Mouse (Mus musculus): ENCODE data around the gene Cdon. TPM values are rescaled to one million over a fixed set of nuclear protein-coding genes. Genes with fewer than 3 reads are reported as not detected.

Gene Cdon
- total RNA-seq, 2 experiments from 2014 or later, result 17.7 to 21.7 TPM

DNA sequence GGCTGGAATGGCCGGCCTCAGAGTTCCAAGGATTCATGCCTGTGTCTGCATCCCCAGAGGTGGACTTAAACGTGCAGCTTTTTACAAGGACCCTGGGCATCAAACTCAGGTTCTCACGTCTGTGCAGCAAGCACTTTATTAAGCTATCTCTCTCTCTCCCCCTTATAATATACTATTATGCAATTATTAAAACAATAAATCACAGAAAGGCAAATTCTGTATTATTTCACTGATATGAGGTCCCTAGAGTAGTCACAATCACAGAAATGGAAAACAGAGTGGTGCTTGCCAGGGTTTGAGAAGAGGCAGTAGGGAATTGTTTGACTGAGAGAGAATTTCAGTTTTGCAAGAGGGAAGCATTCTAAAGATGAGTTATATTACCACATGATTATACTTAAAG lies 108.2 kb downstream of the Cdon start:
- intact Hi-C loops (cut with DNase I; ENCODE audit: low total_unique reads), result no loop called here
- DNase-seq, result no peak

DNA sequence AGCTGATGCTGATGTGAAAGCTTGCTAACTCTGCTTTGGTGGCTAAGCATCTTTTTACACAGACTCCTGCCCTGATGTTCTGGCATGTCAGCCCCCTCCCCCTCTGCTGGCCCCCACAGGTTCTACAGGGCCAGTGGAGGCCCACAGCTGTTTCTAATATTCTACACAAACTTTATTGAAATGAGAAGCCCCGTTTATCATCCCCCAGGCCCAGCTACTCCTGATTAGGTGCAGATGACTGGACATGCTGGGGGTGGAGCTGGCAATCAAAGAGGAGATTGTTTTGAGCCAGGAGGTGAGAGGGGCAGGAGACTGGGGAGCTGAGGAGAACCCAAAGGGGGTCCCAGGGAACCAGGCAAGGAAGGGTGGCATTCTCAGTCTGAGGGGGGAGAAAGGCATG lies 108.9 kb downstream of the Cdon start:
- intact Hi-C loops (cut with DNase I; ENCODE audit: low total_unique reads), result no loop called here
- DNase-seq, result no peak

DNA sequence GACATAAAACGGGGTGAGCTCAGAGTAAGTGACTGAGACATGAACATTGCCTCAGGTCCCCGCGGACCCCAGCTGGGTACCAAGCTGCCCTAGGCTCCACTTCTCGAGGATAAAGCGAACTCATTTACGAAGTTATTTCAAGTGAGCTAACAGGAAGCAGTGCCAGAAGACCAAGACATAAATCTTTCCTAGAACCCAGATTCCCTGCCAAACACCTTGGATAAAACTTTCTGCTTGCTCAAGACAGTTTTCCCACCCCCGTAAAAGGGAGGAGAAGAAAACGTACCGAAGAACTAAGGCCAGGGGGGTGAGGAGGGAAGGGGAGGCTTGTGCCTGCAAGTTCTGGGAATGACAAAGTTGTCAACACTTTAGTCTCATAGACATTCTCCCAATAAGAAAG lies 112.3 kb downstream of the Cdon start:
- DNase-seq, result no peak
- intact Hi-C loops (cut with DNase I; ENCODE audit: low total_unique reads), result no loop called here

DNA sequence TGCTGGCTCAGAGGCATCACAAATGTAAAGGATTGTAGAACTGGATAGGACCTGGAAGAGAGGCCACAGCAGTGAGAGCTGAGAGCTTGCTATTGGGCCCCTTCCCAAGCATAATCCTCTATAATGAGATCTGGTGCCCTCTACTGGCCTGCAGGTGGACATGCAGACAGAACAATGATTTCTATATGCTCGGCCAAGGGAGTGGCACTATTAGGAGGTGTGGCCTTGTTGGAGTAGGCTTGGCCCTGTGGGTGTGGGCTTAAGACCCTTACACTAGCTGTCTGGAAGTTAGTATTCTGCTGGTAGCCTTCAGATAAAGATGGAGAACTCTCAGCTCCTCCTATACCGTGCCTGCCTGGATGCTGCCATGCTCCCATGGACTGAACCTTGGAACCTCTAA lies 114.2 kb downstream of the Cdon start:
- intact Hi-C loops (cut with DNase I; ENCODE audit: low total_unique reads), result loop anchor here (5.0 kb wide), 1 partner anchor 253 kb away; no protein-coding TSS in a partner anchor
- no peak for DNase-seq

DNA sequence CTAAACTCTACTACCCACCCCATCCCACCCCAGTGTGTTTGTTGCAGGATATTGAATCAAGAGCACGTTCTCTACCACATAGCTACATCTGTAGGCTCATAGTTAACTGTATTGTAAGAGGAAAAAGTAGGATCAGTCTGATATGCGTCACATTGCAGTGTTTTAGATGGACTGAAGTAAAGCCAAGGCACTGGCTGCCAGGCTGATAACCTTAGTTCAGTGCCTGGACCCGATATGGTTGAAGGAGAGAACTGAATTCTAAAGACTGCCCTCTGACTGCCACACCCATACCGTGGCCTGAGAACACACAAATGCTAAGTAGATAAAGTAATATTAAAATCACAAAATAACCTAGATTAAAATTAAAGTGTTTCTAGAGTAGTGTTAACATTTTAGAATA lies 114.9 kb downstream of the Cdon start:
- DNase-seq, result no peak
- intact Hi-C loops (cut with DNase I; ENCODE audit: low total_unique reads), result loop anchor here (5.0 kb wide), 1 partner anchor 254 kb away; no protein-coding TSS in a partner anchor

DNA sequence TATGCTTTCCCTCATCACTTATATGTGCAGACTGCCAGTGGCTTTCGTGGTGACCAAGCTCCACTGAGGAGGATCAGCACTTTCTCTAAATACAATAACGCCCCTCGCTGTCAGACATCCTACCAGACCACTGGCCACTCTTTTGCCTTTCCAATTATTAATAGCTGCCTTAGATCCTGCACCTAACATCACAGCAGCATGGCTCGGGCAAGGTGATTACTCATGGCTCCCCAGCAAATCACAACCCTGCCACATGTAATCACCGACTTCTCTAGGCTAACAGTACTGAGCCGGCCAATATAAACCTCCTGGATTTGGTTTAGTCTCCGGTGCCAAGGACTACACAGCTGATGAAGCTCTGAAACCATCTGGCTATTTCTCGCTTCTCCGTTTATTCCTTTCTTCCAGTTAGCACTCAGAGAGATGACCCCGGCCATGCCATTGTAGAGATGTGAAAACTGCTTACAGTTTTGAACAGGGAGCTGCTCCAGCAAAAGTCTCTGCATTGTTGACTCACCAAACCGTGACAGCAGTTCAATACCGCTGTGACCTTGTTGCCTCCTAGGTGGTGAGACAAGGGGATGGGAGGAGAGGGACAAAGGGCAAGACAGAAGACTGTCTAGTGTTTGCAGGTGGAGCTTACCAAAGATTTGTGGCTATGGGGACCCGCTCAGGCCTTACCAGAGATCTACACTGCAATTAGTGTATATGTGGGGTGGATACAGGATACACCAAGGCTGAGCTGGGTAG lies 118.2 kb downstream of the Cdon start:
- DNase-seq, result no peak

DNA sequence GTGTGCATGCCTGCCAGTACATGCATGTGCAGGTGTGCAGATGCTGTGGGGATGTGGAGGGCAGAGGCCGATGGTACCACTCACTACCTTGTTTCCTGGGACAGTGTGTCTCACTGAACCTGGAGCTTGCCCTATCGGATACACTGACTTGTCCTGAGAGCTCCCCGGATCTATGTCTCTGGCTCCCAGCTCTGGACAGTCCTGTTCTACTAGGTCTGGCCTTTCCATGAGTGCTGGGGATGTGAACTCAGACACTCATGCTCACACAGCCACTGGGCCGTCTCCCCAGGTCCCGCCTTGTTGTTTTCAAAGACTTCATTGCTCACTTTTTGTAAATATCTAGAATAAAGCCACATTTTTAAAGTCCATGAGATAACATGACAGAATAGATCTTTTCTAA lies 120.1 kb downstream of the Cdon start:
- DNase-seq, result no peak
- intact Hi-C loops (cut with DNase I; ENCODE audit: low total_unique reads), result no loop called here

More for the DNA sequence above, 118.2 kb downstream of the Cdon start:
- intact Hi-C loops (cut with DNase I; ENCODE audit: low total_unique reads), result loop anchor here (5.0 kb wide), 1 partner anchor 257 kb away; no protein-coding TSS in a partner anchor

DNA sequence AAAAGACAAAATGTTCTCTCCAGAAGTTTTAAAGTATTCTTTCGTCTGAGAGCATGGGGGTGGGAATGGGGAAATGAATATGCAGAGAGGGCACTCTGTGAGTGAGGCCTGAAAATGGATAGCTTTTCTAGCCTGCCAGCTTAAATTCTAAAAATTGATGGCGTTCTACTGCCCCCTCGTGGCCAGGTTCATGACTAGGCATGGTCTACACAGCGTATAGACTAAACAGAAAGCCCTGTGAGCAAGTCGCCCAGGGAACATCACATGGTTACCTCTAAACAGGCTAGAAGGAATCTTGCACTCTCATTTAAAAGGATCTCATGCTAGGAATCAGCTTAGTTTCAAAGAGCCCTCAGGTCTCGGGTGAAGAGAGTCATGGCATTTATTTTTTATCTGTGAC lies 120.6 kb downstream of the Cdon start:
- peak; percentile 81 for DNase-seq
- intact Hi-C loops (cut with DNase I; ENCODE audit: low total_unique reads), result no loop called here

DNA sequence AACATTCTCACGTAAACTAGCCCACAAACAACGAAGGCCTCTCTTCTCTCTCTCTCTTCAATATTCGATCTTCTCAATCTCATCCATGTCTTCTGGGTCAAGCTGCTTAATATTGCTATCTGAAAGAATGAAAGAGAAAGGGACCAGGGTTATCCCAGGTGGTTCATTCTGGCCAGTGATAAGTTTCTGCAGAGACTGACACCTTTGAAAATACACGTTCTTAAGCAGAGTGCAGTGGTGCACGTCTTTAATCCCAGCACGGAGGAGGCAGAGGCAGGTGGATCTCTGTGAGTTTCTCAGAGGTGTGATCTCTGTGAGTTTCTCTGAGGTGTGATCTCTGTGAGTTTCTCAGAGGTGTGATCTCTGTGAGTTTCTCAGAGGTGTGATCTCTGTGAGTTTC lies 121.0 kb downstream of the Cdon start:
- intact Hi-C loops (cut with DNase I; ENCODE audit: low total_unique reads), result no loop called here
- DNase-seq, result no peak

DNA sequence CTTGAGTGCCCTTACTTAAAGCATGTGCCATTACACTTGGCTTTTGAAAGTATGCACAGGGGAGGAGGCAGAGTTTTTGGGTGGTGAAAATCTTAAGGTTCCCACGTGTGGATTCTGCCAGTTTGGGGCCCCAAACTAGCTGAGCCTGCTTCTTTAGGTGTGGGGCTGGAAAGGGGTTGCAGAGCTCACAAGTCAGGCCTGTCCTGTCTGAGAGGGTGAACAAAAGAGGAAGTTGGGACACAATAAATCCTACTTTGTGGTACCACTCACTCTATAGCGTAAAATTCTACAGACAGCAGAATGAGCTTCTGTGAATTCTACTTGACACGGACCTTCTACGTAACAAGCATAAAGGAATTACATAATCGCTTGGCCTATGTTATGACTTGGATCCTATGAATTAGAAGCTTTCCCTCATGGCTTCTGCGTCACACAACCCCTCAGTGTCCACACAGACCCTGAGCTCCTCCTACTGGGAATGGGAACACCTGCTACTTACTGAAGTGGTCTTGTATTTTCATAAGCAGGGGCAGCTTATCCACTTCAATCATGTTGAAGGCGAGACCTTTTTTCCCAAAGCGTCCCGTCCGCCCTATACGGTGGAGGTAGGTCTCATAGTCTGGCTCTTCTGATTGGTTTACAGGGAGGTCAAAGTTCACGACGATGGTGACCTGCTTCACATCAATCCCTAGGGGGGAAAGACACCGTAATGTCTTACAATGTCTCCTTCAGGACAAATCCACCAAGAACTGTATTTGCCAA lies 122.4 kb downstream of the Cdon start:
- intact Hi-C loops (cut with DNase I; ENCODE audit: low total_unique reads), result no loop called here

DNA sequence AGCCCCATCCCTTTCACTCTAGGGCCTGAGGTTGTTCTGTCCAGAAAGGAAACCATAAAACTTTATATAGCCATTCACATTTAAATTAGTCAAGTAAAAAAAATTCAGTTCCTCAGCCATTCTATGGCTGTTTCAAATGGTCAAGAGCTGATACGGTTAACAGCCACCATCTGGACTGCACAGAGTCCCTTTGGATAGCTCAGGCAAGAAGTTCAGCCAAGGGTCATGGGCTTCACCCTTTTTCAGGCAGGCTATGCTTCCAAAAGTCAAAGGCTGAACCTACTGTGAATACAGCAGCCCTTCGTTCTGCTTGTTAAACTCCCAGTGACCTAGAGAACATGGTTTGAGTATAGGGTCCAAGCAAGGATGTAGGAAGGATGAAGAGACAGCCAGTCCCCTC lies 123.7 kb downstream of the Cdon start:
- intact Hi-C loops (cut with DNase I; ENCODE audit: low total_unique reads), result no loop called here
- DNase-seq, result peak; percentile 36

More for the DNA sequence above, 122.4 kb downstream of the Cdon start:
- DNase-seq, result no peak

DNA sequence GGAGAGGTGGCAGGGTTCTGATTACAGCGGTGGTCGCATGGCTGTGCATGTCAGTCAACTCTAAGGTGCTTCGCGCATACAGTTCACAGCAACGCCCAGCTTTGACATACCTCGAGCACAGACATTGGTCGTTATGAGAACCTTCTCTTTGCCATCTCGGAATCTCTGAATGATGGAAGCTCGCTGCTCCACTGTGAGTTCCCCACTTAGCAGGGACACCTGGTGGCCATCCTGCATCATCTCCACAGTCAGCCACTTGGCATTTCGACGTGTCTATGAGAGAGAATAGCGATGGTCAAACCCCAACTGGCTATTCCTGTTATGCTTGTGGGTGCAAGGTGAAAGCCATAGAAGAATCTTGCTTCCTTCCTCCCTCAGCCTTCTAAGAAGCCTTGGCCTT lies 124.8 kb downstream of the Cdon start:
- no peak for DNase-seq
- intact Hi-C loops (cut with DNase I; ENCODE audit: low total_unique reads), result no loop called here

DNA sequence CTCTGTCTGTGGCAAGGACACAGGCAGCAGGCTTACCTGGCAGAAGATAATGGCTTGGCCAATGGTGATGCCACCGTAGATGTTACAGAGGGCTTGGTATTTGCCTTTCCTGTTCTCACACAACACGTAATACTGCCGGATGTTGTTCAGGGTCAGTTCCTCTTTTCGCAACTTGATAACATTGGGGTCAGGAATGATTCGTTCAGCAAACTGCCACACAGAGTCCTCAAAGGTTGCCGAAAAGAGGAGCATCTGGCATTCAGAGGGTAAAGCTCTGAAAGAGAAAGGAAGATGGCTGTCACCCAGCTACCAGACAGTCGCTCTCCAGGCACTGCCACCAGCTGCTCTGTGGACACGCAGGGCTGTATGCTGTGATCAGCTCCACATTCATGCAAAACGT lies 125.8 kb downstream of the Cdon start:
- intact Hi-C loops (cut with DNase I; ENCODE audit: low total_unique reads), result no loop called here

DNA sequence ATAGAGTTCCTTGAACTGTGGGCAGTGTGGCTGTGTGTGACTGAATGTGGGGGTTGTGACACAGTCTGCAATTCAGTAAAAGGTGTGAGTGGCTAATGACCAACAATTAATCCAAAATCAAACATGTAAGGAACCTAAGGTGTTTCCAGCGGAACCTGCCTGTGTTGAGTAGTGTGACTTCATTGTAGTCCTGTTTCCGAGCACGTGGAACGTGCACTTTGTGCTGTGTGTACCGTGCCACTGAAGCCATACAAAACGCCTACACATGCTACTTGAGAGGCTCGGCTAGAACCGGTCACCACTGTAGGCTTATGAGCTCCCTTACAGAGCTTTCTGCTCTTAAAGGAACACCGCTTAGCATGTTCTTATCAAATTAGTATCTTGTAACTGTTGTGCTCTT lies 127.5 kb downstream of the Cdon start:
- intact Hi-C loops (cut with DNase I; ENCODE audit: low total_unique reads), result no loop called here
- no peak for DNase-seq

More for the DNA sequence above, 125.8 kb downstream of the Cdon start:
- DNase-seq, result no peak

DNA sequence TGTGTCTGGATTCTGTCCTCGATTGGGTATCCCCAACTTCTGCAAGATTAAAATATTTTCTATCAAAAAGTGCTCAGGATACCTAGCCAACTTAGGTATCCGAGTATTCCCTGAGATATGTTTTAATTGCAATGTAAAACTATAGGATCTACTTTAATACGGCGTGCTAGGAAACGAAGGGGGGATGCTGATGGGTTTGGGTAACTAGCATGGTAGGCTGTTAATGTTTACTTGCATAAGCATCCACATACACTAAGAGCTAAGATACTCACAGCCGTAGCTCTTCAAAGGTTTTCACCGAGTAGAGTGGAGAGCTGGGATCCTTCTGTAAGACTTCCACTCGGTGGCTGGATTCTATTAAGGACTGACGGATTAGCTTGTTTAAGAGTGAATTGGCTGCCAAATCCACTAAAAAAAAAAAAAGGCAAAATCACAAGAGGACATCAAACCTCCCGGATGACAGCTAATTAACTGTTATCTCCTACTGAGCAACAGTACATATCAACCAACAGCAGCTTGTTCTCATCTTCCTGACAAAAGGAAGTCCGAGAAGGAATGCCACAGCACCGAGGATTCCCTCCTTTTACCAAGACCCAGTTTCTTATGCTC lies 135.7 kb downstream of the Cdon start:
- intact Hi-C loops (cut with DNase I; ENCODE audit: low total_unique reads), result no loop called here
- no peak for DNase-seq

Other genes with a start within 250 kb of the Cdon start
- 1 to 10 TPM; 5.8 to 7.4 TPM for gene Dcps, start 245.1 kb upstream of the Cdon start, total RNA-seq (2021)
- 100 to 1,000 TPM; 167 to 168 TPM for gene Srpr, start 221.0 kb upstream of the Cdon start, total RNA-seq (2021)
- 10 to 100 TPM; 17.0 to 20.0 TPM for gene Tirap, start 220.8 kb upstream of the Cdon start, total RNA-seq (2021)
- gene Foxred1, start 210.1 kb upstream of the Cdon start, total RNA-seq (2021), result 10 to 100 TPM; 34.7 to 40.1 TPM
- 10 to 100 TPM; 18.1 to 19.8 TPM for gene Fam118b, start 153.3 kb upstream of the Cdon start, total RNA-seq (2021)
- 1 to 10 TPM; 6.7 to 6.8 TPM for gene Rpusd4, start 153.3 kb upstream of the Cdon start, total RNA-seq (2021)
- gene Gm1113, start 97.1 kb downstream of the Cdon start, total RNA-seq (2021), result not detected
- gene Ddx25, start 137.4 kb downstream of the Cdon start, total RNA-seq (2021), result under 1 TPM in 1 of 2 experiments, not detected in 1; 0.06 TPM
- gene Pus3, start 137.5 kb downstream of the Cdon start, total RNA-seq (2021), result 10 to 100 TPM in 1 of 2 experiments, 1 to 10 TPM in 1; 8.7 to 10.6 TPM
- gene Pate2, start 149.2 kb downstream of the Cdon start, total RNA-seq (2021), result under 1 TPM in 1 of 2 experiments, not detected in 1; 0.09 TPM
- 1 to 10 TPM; 1.1 to 1.5 TPM for gene Hyls1, start 149.3 kb downstream of the Cdon start, total RNA-seq (2021)
- not detected for gene Pate4, start 190.8 kb downstream of the Cdon start, total RNA-seq (2021)
- not detected for gene Pate3, start 227.1 kb downstream of the Cdon start, total RNA-seq (2021)